Mouse (Mus musculus): ENCODE results near the gene Fmnl3. TPM values are rescaled to one million over a fixed set of nuclear protein-coding genes. Genes with fewer than 3 reads are reported as not detected.
"Not testable (repeated sequence)": the region's sequence is repeated elsewhere in the genome, so short reads cannot be mapped to it uniquely, and the experiment has no call there.

The Fmnl3 gene
- total RNA-seq, 2 experiments from 2014 or later = 40.3 to 43.0 TPM

GRCm38 (mm10) chr15:99390472-99391401 is 20.5 kb upstream of the Fmnl3 start:
- intact Hi-C loops (cut with DNase I) = loop anchor here (2.0 kb wide), 1 partner anchor 18 kb away; no protein-coding TSS in a partner anchor
- DNase-seq = no peak

- no peak for DNase-seq
- intact Hi-C loops (cut with DNase I) = no loop called here
These were observed 17.7 kb upstream of the Fmnl3 start for GRCm38 (mm10) chr15:99387976-99388375.

GRCm38 (mm10) chr15:99386796-99387195 is 16.5 kb upstream of the Fmnl3 start:
- intact Hi-C loops (cut with DNase I) = no loop called here
- DNase-seq = no peak

- DNase-seq; intact Hi-C loops (cut with DNase I): not testable (repeated sequence)
These were observed 15.8 kb upstream of the Fmnl3 start for GRCm38 (mm10) chr15:99386110-99386509.

- intact Hi-C loops (cut with DNase I) = no loop called here
- no peak for DNase-seq
These were observed 13.8 kb upstream of the Fmnl3 start for GRCm38 (mm10) chr15:99384071-99384470.

- no peak for DNase-seq
- intact Hi-C loops (cut with DNase I) = no loop called here
These were observed 12.6 kb upstream of the Fmnl3 start for GRCm38 (mm10) chr15:99382893-99383292.

GRCm38 (mm10) chr15:99376240-99376639 is 6.0 kb upstream of the Fmnl3 start:
- intact Hi-C loops (cut with DNase I) = no loop called here
- no peak for DNase-seq

GRCm38 (mm10) chr15:99375581-99375980 is 5.3 kb upstream of the Fmnl3 start:
- DNase-seq = no peak
- intact Hi-C loops (cut with DNase I) = no loop called here

GRCm38 (mm10) chr15:99375036-99375435 is 4.8 kb upstream of the Fmnl3 start:
- intact Hi-C loops (cut with DNase I) = no loop called here
- DNase-seq = no peak

- no peak for DNase-seq
- intact Hi-C loops (cut with DNase I) = loop anchor here (2.0 kb wide), 1 partner anchor 18 kb away; no protein-coding TSS in a partner anchor
These were observed 2.5 kb upstream of the Fmnl3 start for GRCm38 (mm10) chr15:99372761-99373160.

- intact Hi-C loops (cut with DNase I) = loop anchor here (2.0 kb wide), 2 partner anchors 19 to 39 kb away; no protein-coding TSS in a partner anchor
- no peak for DNase-seq
These were observed 1.5 kb upstream of the Fmnl3 start for GRCm38 (mm10) chr15:99371526-99372340.

- peak; percentile 62 to 69 for DNase-seq
These were observed 701 bp downstream of the Fmnl3 start for GRCm38 (mm10) chr15:99369391-99370171.

GRCm38 (mm10) chr15:99368583-99369266 is 1.6 kb downstream of the Fmnl3 start:
- no peak for DNase-seq
- intact Hi-C loops (cut with DNase I) = no loop called here

More at GRCm38 (mm10) chr15:99369391-99370171, 701 bp downstream of the Fmnl3 start:
- intact Hi-C loops (cut with DNase I) = loop anchor here (1.0 to 2.0 kb wide), 2 partner anchors 37 to 52 kb away; no protein-coding TSS in a partner anchor

GRCm38 (mm10) chr15:99364921-99365320 is 5.4 kb downstream of the Fmnl3 start:
- intact Hi-C loops (cut with DNase I) = no loop called here
- DNase-seq = no peak

- DNase-seq = no peak
- intact Hi-C loops (cut with DNase I) = no loop called here
These were observed 6.2 kb downstream of the Fmnl3 start for GRCm38 (mm10) chr15:99364022-99364530.

- no peak for DNase-seq
- intact Hi-C loops (cut with DNase I) = no loop called here
These were observed 11.3 kb downstream of the Fmnl3 start for GRCm38 (mm10) chr15:99358952-99359351.

GRCm38 (mm10) chr15:99356462-99356861 is 13.8 kb downstream of the Fmnl3 start:
- intact Hi-C loops (cut with DNase I) = no loop called here
- DNase-seq = no peak

- intact Hi-C loops (cut with DNase I) = no loop called here
- peak in 1 of 2 experiments; percentile 24 for DNase-seq
These were observed 14.6 kb downstream of the Fmnl3 start for GRCm38 (mm10) chr15:99355660-99356059.

GRCm38 (mm10) chr15:99352306-99352705 is 18.0 kb downstream of the Fmnl3 start:
- no peak for DNase-seq
- intact Hi-C loops (cut with DNase I) = no loop called here

- intact Hi-C loops (cut with DNase I) = no loop called here
- no peak for DNase-seq
These were observed 18.7 kb downstream of the Fmnl3 start for GRCm38 (mm10) chr15:99351610-99352009.
